Mouse (Mus musculus): ENCODE measurements around the gene Gm20929. TPM values are rescaled to one million over a fixed set of nuclear protein-coding genes. Genes with fewer than 3 reads are reported as not detected.
"Not testable (repeated sequence)": the region's sequence is repeated elsewhere in the genome, so short reads cannot be mapped to it uniquely, and the experiment has no call there.

Gm20929 gene
- not detected for total RNA-seq (2021)

DNA sequence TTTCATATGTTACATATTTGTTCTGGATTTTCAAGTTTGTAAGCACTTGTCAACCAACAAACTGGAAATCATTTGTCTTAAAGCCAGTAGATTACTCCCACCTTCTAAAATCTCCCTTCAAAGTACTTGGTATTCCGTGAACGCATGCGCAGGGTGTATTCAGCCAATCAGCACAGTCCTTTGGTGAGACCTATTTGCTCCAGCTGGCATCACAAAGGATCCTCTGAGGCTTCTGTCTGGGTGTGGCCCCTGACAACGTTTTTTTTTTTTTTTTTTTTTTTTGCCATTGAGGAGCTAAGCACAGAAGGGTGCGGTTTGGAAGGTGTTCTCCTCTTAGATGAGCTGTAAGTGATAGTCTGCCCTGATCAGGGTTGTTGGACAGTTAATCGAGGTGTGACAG, at the start of gene Gm20929:
Gene Gm20929 (plus strand): TSS at position 301 of the 400 bp plus-strand sequence.
- intact Hi-C loops (cut with DNase I); DNase-seq: not testable (repeated sequence)
